Mouse (Mus musculus): ENCODE measurements around the gene Arl6ip5.

Gene Arl6ip5

GRCm38 (mm10) chr6:97273777-97274176, 63.3 kb downstream of the Arl6ip5 start:
- peak; percentile 88 for DNase-seq

DNA sequence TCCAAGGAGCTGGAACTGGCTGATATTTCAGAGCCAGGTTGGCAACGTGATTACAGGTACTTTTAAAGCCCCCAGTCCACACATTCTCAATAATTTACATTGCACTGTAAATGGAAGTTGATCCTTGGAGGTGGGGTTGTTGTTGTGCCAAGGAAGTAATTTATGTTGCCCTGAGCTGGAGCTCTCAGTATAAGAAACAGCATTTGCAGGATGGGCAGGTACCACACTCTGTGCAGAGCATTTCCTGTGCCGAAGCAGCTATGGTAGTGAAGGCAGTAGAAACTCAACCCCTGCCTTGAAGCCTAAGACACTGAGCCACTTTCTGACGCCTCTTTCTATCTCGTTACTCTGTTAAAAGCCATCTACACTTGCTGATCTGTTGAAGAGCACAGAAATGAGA, 65.3 kb downstream of the Arl6ip5 start:
- peak; percentile 84 for DNase-seq

- DNase-seq: peak; percentile 98
Observed at GRCm38 (mm10) chr6:97276366-97276765, 65.9 kb downstream of the Arl6ip5 start.

GRCm38 (mm10) chr6:97276890-97277497, 66.5 kb downstream of the Arl6ip5 start:
- peak; percentile 93 for DNase-seq

- peak; percentile 97 for DNase-seq
Observed at GRCm38 (mm10) chr6:97278014-97278787, 67.7 kb downstream of the Arl6ip5 start.

GRCm38 (mm10) chr6:97278878-97279277, 68.4 kb downstream of the Arl6ip5 start:
- peak; percentile 95 for DNase-seq
